Mouse (Mus musculus) midbrain, embryonic 11.5 days (tissue): Measurements from ENCODE around the gene Olfr1286. TPM values are rescaled to one million over a fixed set of nuclear protein-coding genes. Genes with fewer than 3 reads are reported as not detected.

ENCODE experiments used
- ATAC-seq: fragments of 200-750 bp; cut with Nextera tagmentation; 2 replicates; pipeline ENCODE4 v1.8.0; 2017; ENCODE audit warnings: moderate TSS enrichment, moderate library complexity; ENCODE audit not compliant: low FRiP score
- DNase-seq: peaks from one replicate; pipeline ENCODE4 v3.0.0; 2015; ENCODE audit warnings: low spot score; ENCODE audit errors: missing footprints
- H3K27ac ChIP-seq: fragments of 300-500 bp; sonication (generic); 2 replicates; pipeline ENCODE4 v1.5.1; 2014; ENCODE audit warnings: low read depth, low read length
- H3K27me3 ChIP-seq: fragments of 300-500 bp; sonication (generic); 2 replicates; pipeline ENCODE4 v1.6.1; 2014; ENCODE audit warnings: mild to moderate bottlenecking, low read length, moderate library complexity, mixed read lengths; ENCODE audit not compliant: control insufficient read depth, insufficient read depth
- H3K36me3 ChIP-seq: fragments of 300-500 bp; sonication (generic); 2 replicates; pipeline ENCODE4 v1.6.1; 2014; ENCODE audit warnings: mild to moderate bottlenecking, low read length, moderate library complexity, mixed read lengths; ENCODE audit not compliant: control insufficient read depth, insufficient read depth
- H3K4me1 ChIP-seq: fragments of 300-500 bp; sonication (generic); 2 replicates; pipeline ENCODE4 v1.6.1; 2014; ENCODE audit warnings: low read length; ENCODE audit not compliant: control insufficient read depth, insufficient read depth
- H3K4me2 ChIP-seq: fragments of 300-500 bp; sonication (generic); 2 replicates; pipeline ENCODE4 v1.6.1; 2014; ENCODE audit warnings: mild to moderate bottlenecking, moderate library complexity
- H3K4me3 ChIP-seq: fragments of 300-500 bp; sonication (generic); 2 replicates; pipeline ENCODE4 v1.5.1; 2014; ENCODE audit warnings: low read depth, low read length
- H3K9ac ChIP-seq: fragments of 300-500 bp; sonication (generic); 2 replicates; pipeline ENCODE4 v1.6.1; 2014; ENCODE audit warnings: low read length
- H3K9me3 ChIP-seq: fragments of 300-500 bp; sonication (generic); 2 replicates; pipeline ENCODE4 v1.6.1; 2016; ENCODE audit warnings: low read length; ENCODE audit not compliant: control insufficient read depth
- WGBS: fragments of 180-500 bp; shearing (Covaris S2); extraction: QIAGEN DNeasy Blood & Tissue Kit; methylation state at CpG from one replicate; pipeline ENCODE4 v1.1.7; 2014; 5-methylcytosine and 5-hydroxymethylcytosine counted together
- polyA plus RNA-seq: library from polyadenylated mRNA; unstranded; fragments of >200 nt; fragmentation: Nextera tagmentation; extraction: Ambion mirVana; gene quantifications from 2 replicates; pipeline ENCODE4 v1.2.1, GENCODE M21; 2014

Gene Olfr1286
- not detected in 2 replicates for polyA plus RNA-seq

DNA sequence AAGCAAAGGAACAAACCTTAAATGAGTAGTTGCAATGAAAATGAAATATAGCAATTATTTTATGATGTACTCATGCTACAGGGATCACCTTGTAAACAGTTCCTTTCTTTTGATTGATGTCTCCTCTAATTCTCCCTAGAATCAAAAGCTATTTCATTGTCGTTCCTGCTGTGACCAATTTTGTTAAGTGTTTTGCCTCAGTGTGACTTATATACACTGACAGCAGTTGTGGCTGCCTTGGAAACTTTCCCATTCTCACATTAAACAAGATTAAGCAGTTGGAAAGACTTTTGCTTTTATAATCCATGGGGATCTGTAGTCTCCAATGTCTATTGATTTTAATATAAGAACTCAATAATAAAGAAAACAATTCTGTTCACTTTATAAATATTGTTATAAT, at the start of gene Olfr1286:
Gene Olfr1286 (minus strand): TSS at position 185 of the 400 bp plus-strand sequence.
- H3K27me3 ChIP-seq = no peaks in the 10 kb centered on the region
- no peaks in the 10 kb centered on the region for H3K36me3 ChIP-seq
- 65% methylated on average over 1 of the region's 1 CpGs for WGBS
- H3K9me3 ChIP-seq = no peaks in the 10 kb centered on the region
- no peak within 1 kb of the TSS for H3K27ac ChIP-seq
- no peak within 1 kb of the TSS for H3K9ac ChIP-seq
- no peak within 1 kb of the TSS for H3K4me2 ChIP-seq
- DNase-seq = no peak
- H3K4me3 ChIP-seq = no peak within 1 kb of the TSS
- no peaks in the 10 kb centered on the region for H3K4me1 ChIP-seq
- no peak for ATAC-seq

DNA sequence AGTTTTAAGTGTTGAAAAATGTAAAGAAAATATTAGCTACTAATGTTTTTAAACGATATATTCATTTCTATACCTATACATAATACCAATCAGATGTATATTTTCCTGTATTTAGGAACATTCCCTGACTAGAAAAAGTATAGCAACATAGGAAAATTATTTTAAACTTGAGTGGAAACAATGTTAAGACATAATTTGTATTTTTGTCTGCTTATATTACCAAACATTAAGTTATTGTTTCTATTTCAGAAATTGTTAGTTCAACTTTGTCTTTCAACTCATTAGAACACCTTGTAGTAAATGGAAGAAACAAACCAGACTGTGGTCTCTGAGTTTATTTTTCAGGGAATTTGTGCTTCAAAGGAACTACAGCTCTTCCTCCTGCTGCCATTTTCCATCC, 25.9 kb upstream of the Olfr1286 start, which contains the start of gene Olfr1287:
Gene Olfr1287 (plus strand): TSS at position 301 of the 400 bp plus-strand sequence.
- H3K9ac ChIP-seq = no peak within 1 kb of the TSS
- H3K36me3 ChIP-seq = no peaks in the 10 kb centered on the region
- H3K9me3 ChIP-seq = no peaks in the 10 kb centered on the region
- H3K27ac ChIP-seq = no peak within 1 kb of the TSS
- no peak for ATAC-seq
- no peak within 1 kb of the TSS for H3K4me2 ChIP-seq
- DNase-seq = no peak
- H3K4me1 ChIP-seq = no peaks in the 10 kb centered on the region
- no peak within 1 kb of the TSS for H3K4me3 ChIP-seq
- 76% methylated on average over 1 of the region's 1 CpGs for WGBS
- H3K27me3 ChIP-seq = no peaks in the 10 kb centered on the region

DNA sequence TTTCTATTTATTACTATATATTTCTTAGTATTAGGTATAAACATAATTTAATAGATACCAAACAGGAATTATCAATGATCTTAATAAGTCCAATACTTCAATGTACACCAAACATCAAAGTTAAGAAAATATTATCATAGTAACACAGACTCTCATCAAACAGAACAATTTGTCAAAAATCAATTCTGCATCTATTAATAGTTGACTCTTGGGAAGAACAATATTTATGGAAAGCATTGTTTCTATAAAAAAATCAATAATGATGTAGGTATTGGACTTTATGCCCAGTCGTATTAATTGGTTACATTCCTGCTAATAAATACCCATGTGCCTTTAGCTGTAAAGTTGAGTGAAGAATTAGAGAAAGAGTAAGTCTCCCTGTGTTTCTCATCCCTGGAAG, 47.7 kb downstream of the Olfr1286 start, which contains the start of gene Olfr1284:
Gene Olfr1284 (plus strand): TSS at position 301 of the 400 bp plus-strand sequence.
- WGBS = 84% methylated on average over 1 of the region's 1 CpGs
- H3K27me3 ChIP-seq = no peaks in the 10 kb centered on the region
- H3K4me2 ChIP-seq = no peak within 1 kb of the TSS
- no peak within 1 kb of the TSS for H3K4me3 ChIP-seq
- no peaks in the 10 kb centered on the region for H3K4me1 ChIP-seq
- no peaks in the 10 kb centered on the region for H3K9me3 ChIP-seq
- no peaks in the 10 kb centered on the region for H3K36me3 ChIP-seq
- no peak within 1 kb of the TSS for H3K9ac ChIP-seq
- DNase-seq (no peak), ATAC-seq (no peak)
- no peak within 1 kb of the TSS for H3K27ac ChIP-seq

Other genes with a start within 250 kb of the Olfr1286 start
- gene 4930430A15Rik, start 193.5 kb downstream of the Olfr1286 start, polyA plus RNA-seq = not detected in 2 replicates
- not detected in 2 replicates for gene Olfr1275, start 187.8 kb downstream of the Olfr1286 start, polyA plus RNA-seq
- not detected in 2 replicates for gene Olfr1276, start 168.6 kb downstream of the Olfr1286 start, polyA plus RNA-seq
- gene Olfr1277, start 149.0 kb downstream of the Olfr1286 start, polyA plus RNA-seq = not detected in 2 replicates
- gene Olfr1278, start 133.0 kb downstream of the Olfr1286 start, polyA plus RNA-seq = not detected in 2 replicates
- gene Olfr1279, start 122.5 kb downstream of the Olfr1286 start, polyA plus RNA-seq = 0.04 TPM in 1 of 2 replicates, not detected in the other
- not detected in 2 replicates for gene Olfr1280, start 109.1 kb downstream of the Olfr1286 start, polyA plus RNA-seq
- not detected in 2 replicates for gene Olfr1281, start 96.6 kb downstream of the Olfr1286 start, polyA plus RNA-seq
- not detected in 2 replicates for gene Olfr1282, start 87.0 kb downstream of the Olfr1286 start, polyA plus RNA-seq
- not detected in 2 replicates for gene Olfr1283, start 56.3 kb downstream of the Olfr1286 start, polyA plus RNA-seq
- gene Olfr1284, start 47.6 kb downstream of the Olfr1286 start, polyA plus RNA-seq = not detected in 2 replicates
- not detected in 2 replicates for gene Olfr1287, start 26.0 kb upstream of the Olfr1286 start, polyA plus RNA-seq
- gene Olfr1288, start 51.0 kb upstream of the Olfr1286 start, polyA plus RNA-seq = not detected in 2 replicates
- not detected in 2 replicates for gene Olfr1289, start 57.7 kb upstream of the Olfr1286 start, polyA plus RNA-seq
- 0.16 TPM in 1 of 2 replicates, not detected in the other for gene Olfr1290, start 70.7 kb upstream of the Olfr1286 start, polyA plus RNA-seq
- not detected in 2 replicates for gene Olfr1291-ps1, start 74.1 kb upstream of the Olfr1286 start, polyA plus RNA-seq
- not detected in 2 replicates for gene Olfr1293-ps, start 102.1 kb upstream of the Olfr1286 start, polyA plus RNA-seq
- not detected in 2 replicates for gene Olfr1294, start 117.2 kb upstream of the Olfr1286 start, polyA plus RNA-seq
- gene Olfr1295, start 146.6 kb upstream of the Olfr1286 start, polyA plus RNA-seq = not detected in 2 replicates
- not detected in 2 replicates for gene Olfr1297, start 203.4 kb upstream of the Olfr1286 start, polyA plus RNA-seq
- not detected in 2 replicates for gene Olfr1298, start 226.1 kb upstream of the Olfr1286 start, polyA plus RNA-seq
- gene Olfr1299, start 238.3 kb upstream of the Olfr1286 start, polyA plus RNA-seq = not detected in 2 replicates